Mouse (Mus musculus) heart, embryonic 16.5 days (tissue): Measurements from ENCODE around the gene Pvalb. TPM values are rescaled to one million over a fixed set of nuclear protein-coding genes. Genes with fewer than 3 reads are reported as not detected.

Source experiments
- ATAC-seq: fragments of 200-750 bp; cut with Nextera tagmentation; replicated peaks from 2 replicates; pipeline ENCODE4 v1.8.0; 2017; ENCODE audit warnings: moderate number of reproducible peaks; ENCODE audit not compliant: insufficient read depth, low FRiP score; ENCODE audit errors: extremely low read depth
- H3K27ac ChIP-seq: fragments of 300-500 bp; sonication (generic); 2 replicates; pipeline ENCODE4 v1.5.1; 2014; ENCODE audit warnings: mild to moderate bottlenecking, low read length, control low read depth, moderate library complexity
- H3K27me3 ChIP-seq: fragments of 300-500 bp; sonication (generic); 2 replicates; pipeline ENCODE4 v1.6.1; 2014; ENCODE audit warnings: low read length, mixed read lengths; ENCODE audit not compliant: control insufficient read depth, insufficient read depth
- H3K36me3 ChIP-seq: fragments of 300-500 bp; sonication (generic); 2 replicates; pipeline ENCODE4 v1.6.1; 2014; ENCODE audit not compliant: control insufficient read depth, insufficient read depth
- H3K4me1 ChIP-seq: fragments of 300-500 bp; sonication (generic); 2 replicates; pipeline ENCODE4 v1.6.1; 2014; ENCODE audit warnings: low read length, mixed read lengths; ENCODE audit not compliant: control insufficient read depth, insufficient read depth
- H3K4me2 ChIP-seq: fragments of 300-500 bp; sonication (generic); 2 replicates; pipeline ENCODE4 v1.6.1; 2014; ENCODE audit warnings: low read depth, mild to moderate bottlenecking, control low read depth, low read length
- H3K4me3 ChIP-seq: fragments of 300-500 bp; sonication (generic); 2 replicates; pipeline ENCODE4 v1.5.1; 2014; ENCODE audit warnings: mild to moderate bottlenecking, control low read depth, low read length
- H3K9ac ChIP-seq: fragments of 300-500 bp; sonication (generic); 2 replicates; pipeline ENCODE4 v1.6.1; 2014; ENCODE audit warnings: low read length, control low read depth
- H3K9me3 ChIP-seq: fragments of 300-500 bp; sonication (generic); replicated peaks from 2 replicates; pipeline ENCODE4 v1.6.1; 2016; ENCODE audit warnings: low read length; ENCODE audit not compliant: control insufficient read depth
- WGBS: fragments of 180-500 bp; shearing (Covaris S2); extraction: QIAGEN DNeasy Blood & Tissue Kit; methylation state at CpG from one replicate; pipeline ENCODE4 v1.1.7; 2014; 5-methylcytosine and 5-hydroxymethylcytosine counted together
- polyA plus RNA-seq: library from polyadenylated mRNA; unstranded; fragments of >200 nt; fragmentation: Nextera tagmentation; extraction: Ambion mirVana; gene quantifications from 2 replicates; pipeline ENCODE4 v1.2.1, GENCODE M21; 2015

Pvalb gene
- polyA plus RNA-seq, 1 experiment from 2014 or later = 1.1 TPM

- H3K27ac ChIP-seq = no peak overlapping the region
- H3K4me3 ChIP-seq = no peak overlapping the region
- no peak overlapping the region for H3K4me2 ChIP-seq
- peaks cover 13% of the 10 kb centered on the region for H3K4me1 ChIP-seq
- no peak overlapping the region for H3K9ac ChIP-seq
- peaks cover 2% of the 10 kb centered on the region; the same call in 1 of the 2 replicates for H3K36me3 ChIP-seq
- no peaks in the 10 kb centered on the region for H3K9me3 ChIP-seq
- WGBS = 72% methylated on average over 11 of the region's 11 CpGs
- ATAC-seq = no peak
- H3K27me3 ChIP-seq = 0 out of 2 replicates have a peak, but pooled peaks cover 2% of the 10 kb centered on the region
These were observed 33.8 kb downstream of the Pvalb start for GRCm38 (mm10) chr15:78172256-78172898.

- no peak overlapping the region for H3K9ac ChIP-seq
- ATAC-seq = no peak
- H3K27me3 ChIP-seq = 0 out of 2 replicates have a peak, but pooled peaks cover 2% of the 10 kb centered on the region
- H3K27ac ChIP-seq = no peak overlapping the region
- peaks cover 3% of the 10 kb centered on the region; the same call in 1 of the 2 replicates for H3K36me3 ChIP-seq
- no peak overlapping the region for H3K4me2 ChIP-seq
- no peak overlapping the region for H3K4me3 ChIP-seq
- peaks cover 13% of the 10 kb centered on the region for H3K4me1 ChIP-seq
- no peaks in the 10 kb centered on the region for H3K9me3 ChIP-seq
- WGBS = 91% methylated on average over 10 of the region's 10 CpGs
These were observed 34.5 kb downstream of the Pvalb start for GRCm38 (mm10) chr15:78171651-78172050.

- Histone ChIP-seq H3K4me2 (no peak overlapping the region), H3K9ac (no peak overlapping the region), H3K27ac (no peak overlapping the region), H3K27me3 (no peaks in the 10 kb centered on the region), H3K9me3 (no peaks in the 10 kb centered on the region), H3K4me3 (no peak overlapping the region), H3K36me3 (peaks cover 3% of the 10 kb centered on the region; the same call in 1 of the 2 replicates), H3K4me1 (peaks cover 13% of the 10 kb centered on the region)
- ATAC-seq = no peak
- 86% methylated on average over 15 of the region's 15 CpGs for WGBS
These were observed 35.5 kb downstream of the Pvalb start for GRCm38 (mm10) chr15:78170708-78171107.

GRCm38 (mm10) chr15:78169566-78169965 lies 36.6 kb downstream of the Pvalb start:
- Histone ChIP-seq H3K27ac (no peak overlapping the region), H3K9ac (no peak overlapping the region), H3K36me3 (peaks cover 3% of the 10 kb centered on the region; the same call in 1 of the 2 replicates), H3K4me3 (no peak overlapping the region), H3K4me1 (peaks cover 9% of the 10 kb centered on the region), H3K4me2 (no peak overlapping the region), H3K27me3 (no peaks in the 10 kb centered on the region), H3K9me3 (no peaks in the 10 kb centered on the region)
- no peak for ATAC-seq
- WGBS = 65% methylated on average over 11 of the region's 11 CpGs

GRCm38 (mm10) chr15:78165292-78165691 lies 40.9 kb downstream of the Pvalb start:
- H3K9ac ChIP-seq = no peak overlapping the region
- H3K27me3 ChIP-seq = no peaks in the 10 kb centered on the region
- H3K27ac ChIP-seq = no peak overlapping the region
- 79% methylated on average over 4 of the region's 4 CpGs for WGBS
- H3K9me3 ChIP-seq = no peaks in the 10 kb centered on the region
- peaks cover 3% of the 10 kb centered on the region; the same call in 1 of the 2 replicates for H3K36me3 ChIP-seq
- H3K4me1 ChIP-seq = no peaks in the 10 kb centered on the region
- no peak overlapping the region for H3K4me2 ChIP-seq
- no peak overlapping the region for H3K4me3 ChIP-seq
- no peak for ATAC-seq

GRCm38 (mm10) chr15:78164466-78164865 lies 41.7 kb downstream of the Pvalb start:
- no peak for ATAC-seq
- WGBS = 88% methylated on average over 11 of the region's 11 CpGs

GRCm38 (mm10) chr15:78161946-78162345 lies 44.3 kb downstream of the Pvalb start:
- ATAC-seq = no peak
- Histone ChIP-seq H3K9ac (no peak overlapping the region), H3K4me3 (no peak overlapping the region), H3K4me2 (no peak overlapping the region), H3K27me3 (no peaks in the 10 kb centered on the region), H3K36me3 (no peaks in the 10 kb centered on the region), H3K4me1 (no peaks in the 10 kb centered on the region), H3K9me3 (no peaks in the 10 kb centered on the region), H3K27ac (no peak overlapping the region)
- 74% methylated on average over 9 of the region's 9 CpGs for WGBS

More at GRCm38 (mm10) chr15:78164466-78164865, 41.7 kb downstream of the Pvalb start:
- Histone ChIP-seq H3K9me3 (no peaks in the 10 kb centered on the region), H3K9ac (no peak overlapping the region), H3K4me2 (no peak overlapping the region), H3K36me3 (peaks cover 3% of the 10 kb centered on the region; the same call in 1 of the 2 replicates), H3K27me3 (no peaks in the 10 kb centered on the region), H3K27ac (no peak overlapping the region), H3K4me1 (no peaks in the 10 kb centered on the region), H3K4me3 (no peak overlapping the region)

- H3K4me3 ChIP-seq = no peak overlapping the region
- H3K27ac ChIP-seq = no peak overlapping the region
- H3K4me1 ChIP-seq = no peaks in the 10 kb centered on the region
- no peaks in the 10 kb centered on the region for H3K9me3 ChIP-seq
- no peak overlapping the region for H3K9ac ChIP-seq
- H3K4me2 ChIP-seq = no peak overlapping the region
- WGBS = 69% methylated on average over 3 of the region's 5 CpGs
- H3K36me3 ChIP-seq = no peaks in the 10 kb centered on the region
- no peak for ATAC-seq
- H3K27me3 ChIP-seq = no peaks in the 10 kb centered on the region
These were observed 47.9 kb downstream of the Pvalb start for GRCm38 (mm10) chr15:78158335-78158734.

- no peak overlapping the region for H3K4me2 ChIP-seq
- no peak for ATAC-seq
- 68% methylated on average over 4 of the region's 4 CpGs for WGBS
- H3K27me3 ChIP-seq = no peaks in the 10 kb centered on the region
- no peaks in the 10 kb centered on the region for H3K36me3 ChIP-seq
- H3K27ac ChIP-seq = no peak overlapping the region
- H3K4me3 ChIP-seq = no peak overlapping the region
- no peaks in the 10 kb centered on the region for H3K9me3 ChIP-seq
- no peak overlapping the region for H3K9ac ChIP-seq
- H3K4me1 ChIP-seq = no peaks in the 10 kb centered on the region
These were observed 48.4 kb downstream of the Pvalb start for GRCm38 (mm10) chr15:78157824-78158223.
